Mouse (Mus musculus): ENCODE measurements around the gene Cdhr2. TPM values are rescaled to one million over a fixed set of nuclear protein-coding genes. Genes with fewer than 3 reads are reported as not detected.

The Cdhr2 gene
- total RNA-seq, 2 experiments from 2014 or later: 0.58 to 0.73 TPM

GRCm38 (mm10) chr13:54749061-54749863 lies 48.0 kb downstream of the Cdhr2 start:
- DNase-seq (ENCODE audit: low spot score in 2 of 2): peak; percentile 68 to 81

GRCm38 (mm10) chr13:54749864-54750411 lies 48.7 kb downstream of the Cdhr2 start, which contains the start of gene Gprin1:
TSS of gene Gprin1 (minus strand) at chr13:54749874.
- no peak for DNase-seq (ENCODE audit: low spot score in 2 of 2)

GRCm38 (mm10) chr13:54750699-54751098 lies 49.4 kb downstream of the Cdhr2 start:
- no peak for DNase-seq (ENCODE audit: low spot score in 2 of 2)

- DNase-seq (ENCODE audit: low spot score in 2 of 2): peak; percentile 83 to 90
These were observed 51.4 kb downstream of the Cdhr2 start for GRCm38 (mm10) chr13:54752656-54753055.

- no peak for DNase-seq (ENCODE audit: low spot score in 2 of 2)
These were observed 52.5 kb downstream of the Cdhr2 start for GRCm38 (mm10) chr13:54753733-54754132.

- DNase-seq (ENCODE audit: low spot score in 2 of 2): peak in 1 of 2 experiments; percentile 20
These were observed 53.2 kb downstream of the Cdhr2 start for GRCm38 (mm10) chr13:54754169-54755080.

GRCm38 (mm10) chr13:54755201-54755830 lies 54.1 kb downstream of the Cdhr2 start:
- DNase-seq (ENCODE audit: low spot score in 2 of 2): peak in 1 of 2 experiments; percentile 56

GRCm38 (mm10) chr13:54756156-54756712 lies 55.0 kb downstream of the Cdhr2 start:
- DNase-seq (ENCODE audit: low spot score in 2 of 2): peak in 1 of 2 experiments; percentile 4

- peak in 1 of 2 experiments; percentile 30 for DNase-seq (ENCODE audit: low spot score in 2 of 2)
These were observed 56.0 kb downstream of the Cdhr2 start for GRCm38 (mm10) chr13:54757093-54757830.

- DNase-seq (ENCODE audit: low spot score in 2 of 2): peak; percentile 90 to 94
These were observed 56.9 kb downstream of the Cdhr2 start for GRCm38 (mm10) chr13:54758045-54758755.

GRCm38 (mm10) chr13:54758756-54759470 lies 57.7 kb downstream of the Cdhr2 start:
- DNase-seq (ENCODE audit: low spot score in 2 of 2): peak in 1 of 2 experiments; percentile 10

GRCm38 (mm10) chr13:54759496-54759895 lies 58.2 kb downstream of the Cdhr2 start:
- peak in 1 of 2 experiments; percentile 16 for DNase-seq (ENCODE audit: low spot score in 2 of 2)

- peak; percentile 87 to 88 for DNase-seq (ENCODE audit: low spot score in 2 of 2)
These were observed 59.0 kb downstream of the Cdhr2 start for GRCm38 (mm10) chr13:54760164-54760795.

- no peak for DNase-seq (ENCODE audit: low spot score in 2 of 2)
These were observed 59.6 kb downstream of the Cdhr2 start for GRCm38 (mm10) chr13:54760906-54761305.

GRCm38 (mm10) chr13:54765281-54766191 lies 64.3 kb downstream of the Cdhr2 start:
- no peak for DNase-seq (ENCODE audit: low spot score in 2 of 2)

GRCm38 (mm10) chr13:54766192-54766768 lies 65.0 kb downstream of the Cdhr2 start, which contains the start of gene Sncb:
TSS of gene Sncb (minus strand) at chr13:54766595.
- DNase-seq (ENCODE audit: low spot score in 2 of 2): peak; percentile 88
